Mouse (Mus musculus) lung, postnatal 0 days (tissue): ENCODE measurements around the gene Chrm4.

Experiments used
- CTCF ChIP-seq: IDR thresholded peaks from 2 replicates; pipeline ENCODE4 v1.5.1; 2016; ENCODE audit warnings: antibody characterized with exemption, mild to moderate bottlenecking
- EP300 ChIP-seq: IDR thresholded peaks from 2 replicates; pipeline ENCODE4 v1.6.1; 2016; ENCODE audit warnings: antibody characterized with exemption, mild to moderate bottlenecking, control low read depth

DNA sequence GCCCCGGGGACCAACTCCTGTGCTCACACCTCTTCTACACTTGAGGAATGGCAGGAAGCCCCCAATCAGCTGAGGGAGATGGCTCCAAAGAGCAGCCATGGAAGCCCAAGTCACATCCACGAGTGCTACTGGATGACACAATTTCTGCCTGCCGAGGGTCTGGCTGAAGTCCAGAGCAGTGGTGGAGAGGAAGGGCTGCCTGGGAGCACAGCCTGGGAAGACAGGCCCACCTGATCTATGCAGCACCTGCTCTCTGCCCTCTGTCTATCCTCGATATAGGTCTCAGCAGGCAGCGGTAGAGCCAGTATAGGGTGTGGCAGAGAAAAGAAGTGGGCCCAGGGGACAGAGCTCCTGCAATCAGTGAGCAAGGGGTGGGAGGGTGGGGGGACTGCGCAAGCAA lies 19.8 kb downstream of the Chrm4 start:
- TF ChIP-seq EP300, result no peak
- no peak for TF ChIP-seq CTCF
